Mouse (Mus musculus) heart, embryonic 11.5 days (tissue): ENCODE measurements around the gene Cela1. TPM values are rescaled to one million over a fixed set of nuclear protein-coding genes. Genes with fewer than 3 reads are reported as not detected.

ENCODE experiments used
- ATAC-seq: fragments of 200-750 bp; cut with Nextera tagmentation; replicated peaks from 2 replicates; pipeline ENCODE4 v1.8.0; 2017; ENCODE audit warnings: moderate library complexity; ENCODE audit not compliant: insufficient number of reproducible peaks, low FRiP score, low TSS enrichment
- H3K27ac ChIP-seq: fragments of 300-500 bp; sonication (generic); 2 replicates; pipeline ENCODE4 v1.5.1; 2014; ENCODE audit warnings: mild to moderate bottlenecking, low read depth, low read length
- H3K27me3 ChIP-seq: fragments of 300-500 bp; sonication (generic); 2 replicates; pipeline ENCODE4 v1.6.1; 2014; ENCODE audit warnings: mild to moderate bottlenecking, low read length, mixed read lengths; ENCODE audit not compliant: control insufficient read depth, insufficient read depth
- H3K36me3 ChIP-seq: fragments of 300-500 bp; sonication (generic); 2 replicates; pipeline ENCODE4 v1.6.1; 2014; ENCODE audit warnings: mild to moderate bottlenecking, low read length, moderate library complexity, mixed read lengths; ENCODE audit not compliant: control insufficient read depth, insufficient read depth
- H3K4me1 ChIP-seq: fragments of 300-500 bp; sonication (generic); 2 replicates; pipeline ENCODE4 v1.6.1; 2014; ENCODE audit warnings: low read length; ENCODE audit not compliant: control insufficient read depth, insufficient read depth
- H3K4me2 ChIP-seq: fragments of 300-500 bp; sonication (generic); 2 replicates; pipeline ENCODE4 v1.6.1; 2014; ENCODE audit warnings: mild to moderate bottlenecking, moderate library complexity
- H3K4me3 ChIP-seq: fragments of 300-500 bp; sonication (generic); 2 replicates; pipeline ENCODE4 v1.5.1; 2014; ENCODE audit warnings: low read depth, low read length
- H3K9ac ChIP-seq: fragments of 300-500 bp; sonication (generic); 2 replicates; pipeline ENCODE4 v1.6.1; 2014; ENCODE audit warnings: mild to moderate bottlenecking, low read depth, low read length, moderate library complexity
- H3K9me3 ChIP-seq: fragments of 300-500 bp; sonication (generic); replicated peaks from 2 replicates; pipeline ENCODE4 v1.6.1; 2016; ENCODE audit warnings: low read length; ENCODE audit not compliant: control insufficient read depth
- WGBS: fragments of 180-500 bp; shearing (Covaris S2); extraction: QIAGEN DNeasy Blood & Tissue Kit; methylation state at CpG from one replicate; pipeline ENCODE4 v1.1.7; 2014; ENCODE audit not compliant: insufficient replicate concordance; 5-methylcytosine and 5-hydroxymethylcytosine counted together
- polyA plus RNA-seq: library from polyadenylated mRNA; unstranded; fragments of >200 nt; fragmentation: Nextera tagmentation; extraction: Ambion mirVana; gene quantifications from 2 replicates; pipeline ENCODE4 v1.2.1, GENCODE M21; 2014

Cela1 gene
- polyA plus RNA-seq, 1 experiment from 2014 or later = 1.6 TPM

- H3K9ac ChIP-seq = no peak overlapping the region
- H3K4me2 ChIP-seq = no peak overlapping the region
- H3K4me3 ChIP-seq = no peak overlapping the region
- no peak for ATAC-seq
- H3K27ac ChIP-seq = no peak overlapping the region
- H3K27me3 ChIP-seq = 0 out of 2 replicates have a peak, but pooled peaks cover 4% of the 10 kb centered on the region
- no peaks in the 10 kb centered on the region for H3K9me3 ChIP-seq
- no peaks in the 10 kb centered on the region for H3K4me1 ChIP-seq
- 50% methylated on average over 10 of the region's 10 CpGs for WGBS
- no peaks in the 10 kb centered on the region for H3K36me3 ChIP-seq
Observed at GRCm38 (mm10) chr15:100684450-100684849, 3.3 kb downstream of the Cela1 start.

GRCm38 (mm10) chr15:100683041-100683440 lies 4.7 kb downstream of the Cela1 start:
- Histone ChIP-seq H3K4me1 (no peaks in the 10 kb centered on the region), H3K4me3 (no peak overlapping the region), H3K9ac (no peak overlapping the region), H3K27me3 (0 out of 2 replicates have a peak, but pooled peaks cover 4% of the 10 kb centered on the region), H3K27ac (no peak overlapping the region), H3K4me2 (no peak overlapping the region), H3K9me3 (no peaks in the 10 kb centered on the region), H3K36me3 (no peaks in the 10 kb centered on the region)
- ATAC-seq = no peak; the same call in 1 of the 2 replicates
- WGBS = 47% methylated on average over 2 of the region's 2 CpGs

GRCm38 (mm10) chr15:100681770-100682169 lies 6.0 kb downstream of the Cela1 start:
- no peak for ATAC-seq
- H3K27me3 ChIP-seq = 0 out of 2 replicates have a peak, but pooled peaks cover 4% of the 10 kb centered on the region
- H3K4me1 ChIP-seq = no peaks in the 10 kb centered on the region
- no peaks in the 10 kb centered on the region for H3K9me3 ChIP-seq
- H3K4me2 ChIP-seq = no peak overlapping the region
- H3K9ac ChIP-seq = no peak overlapping the region
- H3K4me3 ChIP-seq = no peak overlapping the region
- H3K27ac ChIP-seq = no peak overlapping the region
- 51% methylated on average over 7 of the region's 7 CpGs for WGBS
- no peaks in the 10 kb centered on the region for H3K36me3 ChIP-seq

- 46% methylated on average over 3 of the region's 3 CpGs for WGBS
- no peaks in the 10 kb centered on the region for H3K9me3 ChIP-seq
- H3K36me3 ChIP-seq = no peaks in the 10 kb centered on the region
- 0 out of 2 replicates have a peak, but pooled peaks cover 4% of the 10 kb centered on the region for H3K27me3 ChIP-seq
- H3K27ac ChIP-seq = no peak overlapping the region
- ATAC-seq = no peak
- no peaks in the 10 kb centered on the region for H3K4me1 ChIP-seq
- no peak overlapping the region for H3K4me3 ChIP-seq
- no peak overlapping the region for H3K9ac ChIP-seq
- H3K4me2 ChIP-seq = no peak overlapping the region
Observed at GRCm38 (mm10) chr15:100680381-100680780, 7.3 kb downstream of the Cela1 start.

- 86% methylated on average over 14 of the region's 14 CpGs for WGBS
Observed at GRCm38 (mm10) chr15:100679005-100679404, 8.7 kb downstream of the Cela1 start.

GRCm38 (mm10) chr15:100678581-100678980 lies 9.1 kb downstream of the Cela1 start:
- H3K4me3 ChIP-seq = no peak overlapping the region
- WGBS = 77% methylated on average over 12 of the region's 12 CpGs
- no peaks in the 10 kb centered on the region for H3K36me3 ChIP-seq
- peaks cover 15% of the 10 kb centered on the region for H3K4me1 ChIP-seq
- no peak overlapping the region for H3K4me2 ChIP-seq
- no peak for ATAC-seq
- no peak overlapping the region for H3K9ac ChIP-seq
- H3K27ac ChIP-seq = no peak overlapping the region
- no peaks in the 10 kb centered on the region for H3K9me3 ChIP-seq
- H3K27me3 ChIP-seq = no peaks in the 10 kb centered on the region

More at GRCm38 (mm10) chr15:100679005-100679404, 8.7 kb downstream of the Cela1 start:
- Histone ChIP-seq H3K9ac (no peak overlapping the region), H3K4me3 (no peak overlapping the region), H3K4me1 (peaks cover 10% of the 10 kb centered on the region), H3K4me2 (no peak overlapping the region), H3K27ac (no peak overlapping the region), H3K9me3 (no peaks in the 10 kb centered on the region), H3K36me3 (no peaks in the 10 kb centered on the region), H3K27me3 (no peaks in the 10 kb centered on the region)
- no peak for ATAC-seq

GRCm38 (mm10) chr15:100677675-100678074 lies 10.0 kb downstream of the Cela1 start:
- H3K4me2 ChIP-seq = no peak overlapping the region
- 91% methylated on average over 8 of the region's 8 CpGs for WGBS
- H3K27me3 ChIP-seq = no peaks in the 10 kb centered on the region
- H3K9ac ChIP-seq = no peak overlapping the region
- H3K4me1 ChIP-seq = peaks cover 19% of the 10 kb centered on the region
- no peak overlapping the region for H3K4me3 ChIP-seq
- H3K27ac ChIP-seq = no peak overlapping the region
- H3K36me3 ChIP-seq = no peaks in the 10 kb centered on the region
- no peaks in the 10 kb centered on the region for H3K9me3 ChIP-seq
- ATAC-seq = no peak

GRCm38 (mm10) chr15:100676521-100676920 lies 11.2 kb downstream of the Cela1 start:
- H3K27ac ChIP-seq = no peak overlapping the region
- H3K4me3 ChIP-seq = no peak overlapping the region
- H3K4me1 ChIP-seq = peaks cover 19% of the 10 kb centered on the region
- no peak for ATAC-seq
- H3K36me3 ChIP-seq = no peaks in the 10 kb centered on the region
- no peaks in the 10 kb centered on the region for H3K9me3 ChIP-seq
- H3K9ac ChIP-seq = no peak overlapping the region
- no peaks in the 10 kb centered on the region for H3K27me3 ChIP-seq
- 92% methylated on average over 1 of the region's 1 CpGs for WGBS
- H3K4me2 ChIP-seq = no peak overlapping the region

- Histone ChIP-seq H3K36me3 (no peaks in the 10 kb centered on the region), H3K9me3 (no peaks in the 10 kb centered on the region), H3K27ac (no peak overlapping the region), H3K9ac (no peak overlapping the region), H3K4me2 (no peak overlapping the region), H3K27me3 (no peaks in the 10 kb centered on the region), H3K4me1 (peaks cover 19% of the 10 kb centered on the region), H3K4me3 (no peak overlapping the region)
- no peak for ATAC-seq
- 46% methylated on average over 3 of the region's 3 CpGs for WGBS
Observed at GRCm38 (mm10) chr15:100675486-100675885, 12.2 kb downstream of the Cela1 start.
